Mouse (Mus musculus) liver, adult 10 weeks (tissue): Measurements from ENCODE around the gene Vps37d. TPM values are rescaled to one million over a fixed set of nuclear protein-coding genes. Genes with fewer than 3 reads are reported as not detected.

Experiments used
- polyA plus RNA-seq: library from polyadenylated mRNA; stranded (reverse); fragments of 350-450 nt; fragmentation: Illumina TruSeq; extraction: RNeasy Lipid Tissue Mini Kit (QIAGEN cat#74804); gene quantifications from one replicate; pipeline ENCODE4 v1.2.3, GENCODE M21; 2014; ENCODE audit warnings: low read depth, low replicate concordance

Gene Vps37d
- not detected for polyA plus RNA-seq

GRCm38 (mm10) chr5:135077564-135078481, at the start of gene Vps37d:
Gene Vps37d, minus strand, starts transcription at chr5:135078266.

GRCm38 (mm10) chr5:135089653-135090052, 11.6 kb upstream of the Vps37d start, which contains the start of gene Mlxipl:
Gene Mlxipl, plus strand, starts transcription at chr5:135089890.

GRCm38 (mm10) chr5:135064909-135065446, 13.1 kb downstream of the Vps37d start, which contains the start of gene Bud23:
Gene Bud23, minus strand, starts transcription at chr5:135064959.

GRCm38 (mm10) chr5:135063629-135064381, 14.3 kb downstream of the Vps37d start, which contains the start of gene Dnajc30:
Gene Dnajc30, plus strand, starts transcription at chr5:135064202.

GRCm38 (mm10) chr5:135023344-135024173, 54.5 kb downstream of the Vps37d start, which contains the start of gene Stx1a:
Gene Stx1a, plus strand, starts transcription at chr5:135023482.

Other genes starting within 250 kb of the Vps37d start
- not detected for gene Tmem270, start 171.5 kb downstream of the Vps37d start, polyA plus RNA-seq
- not detected for gene Cldn13, start 162.7 kb downstream of the Vps37d start, polyA plus RNA-seq
- 8.1 TPM for gene Mettl27, start 145.9 kb downstream of the Vps37d start, polyA plus RNA-seq
- gene Cldn4, start 131.3 kb downstream of the Vps37d start, polyA plus RNA-seq: not detected
- not detected for gene Cldn3, start 92.1 kb downstream of the Vps37d start, polyA plus RNA-seq
- gene Abhd11, start 69.1 kb downstream of the Vps37d start, polyA plus RNA-seq: 7.5 TPM
- not detected for gene Stx1a, start 54.8 kb downstream of the Vps37d start, polyA plus RNA-seq
- 12.7 TPM for gene Dnajc30, start 14.1 kb downstream of the Vps37d start, polyA plus RNA-seq
- gene Bud23, start 13.3 kb downstream of the Vps37d start, polyA plus RNA-seq: 10.0 TPM
- gene Mlxipl, start 11.6 kb upstream of the Vps37d start, polyA plus RNA-seq: 56.2 TPM
- gene Tbl2, start 71.4 kb upstream of the Vps37d start, polyA plus RNA-seq: 2.5 TPM
- 6.0 TPM for gene Bcl7b, start 90.0 kb upstream of the Vps37d start, polyA plus RNA-seq
- gene Baz1b, start 109.0 kb upstream of the Vps37d start, polyA plus RNA-seq: 14.2 TPM
- gene Fzd9, start 173.0 kb upstream of the Vps37d start, polyA plus RNA-seq: not detected